Mouse (Mus musculus): Measurements from ENCODE around the gene Efcab3. TPM values are rescaled to one million over a fixed set of nuclear protein-coding genes. Genes with fewer than 3 reads are reported as not detected.
"Not testable (repeated sequence)": the region's sequence is repeated elsewhere in the genome, so short reads cannot be mapped to it uniquely, and the experiment has no call there.

Efcab3 gene
- total RNA-seq (2022): under 1 TPM in 1 of 4 experiments, not detected in 3; 0.96 TPM

GRCm38 (mm10) chr11:105063292-105063691, at the start of gene Efcab3:
TSS of gene Efcab3 (plus strand) at chr11:105063592.
- DNase-seq (ENCODE audit: low spot score in 2 of 2): no peak

DNA sequence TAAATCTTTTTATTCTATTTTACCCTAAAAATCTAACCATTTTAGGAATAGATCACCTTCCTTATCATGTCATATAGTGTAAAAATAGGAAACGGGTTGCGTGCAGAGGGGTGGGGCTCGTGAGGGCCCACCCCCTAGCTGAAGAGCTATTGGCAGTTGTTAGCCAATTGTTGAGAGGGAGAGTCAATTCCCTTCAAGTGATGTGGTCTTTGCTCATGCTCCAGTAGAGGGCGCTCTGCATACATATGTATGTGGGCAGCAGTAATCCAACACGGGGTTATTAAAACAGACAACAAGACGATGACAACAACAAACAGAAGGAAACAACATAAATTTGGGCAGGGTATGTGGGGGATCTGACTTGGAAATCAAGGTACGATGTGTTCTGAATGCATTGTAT, 42.3 kb upstream of the Efcab3 start:
- DNase-seq (ENCODE audit: low spot score in 2 of 2): no peak

DNA sequence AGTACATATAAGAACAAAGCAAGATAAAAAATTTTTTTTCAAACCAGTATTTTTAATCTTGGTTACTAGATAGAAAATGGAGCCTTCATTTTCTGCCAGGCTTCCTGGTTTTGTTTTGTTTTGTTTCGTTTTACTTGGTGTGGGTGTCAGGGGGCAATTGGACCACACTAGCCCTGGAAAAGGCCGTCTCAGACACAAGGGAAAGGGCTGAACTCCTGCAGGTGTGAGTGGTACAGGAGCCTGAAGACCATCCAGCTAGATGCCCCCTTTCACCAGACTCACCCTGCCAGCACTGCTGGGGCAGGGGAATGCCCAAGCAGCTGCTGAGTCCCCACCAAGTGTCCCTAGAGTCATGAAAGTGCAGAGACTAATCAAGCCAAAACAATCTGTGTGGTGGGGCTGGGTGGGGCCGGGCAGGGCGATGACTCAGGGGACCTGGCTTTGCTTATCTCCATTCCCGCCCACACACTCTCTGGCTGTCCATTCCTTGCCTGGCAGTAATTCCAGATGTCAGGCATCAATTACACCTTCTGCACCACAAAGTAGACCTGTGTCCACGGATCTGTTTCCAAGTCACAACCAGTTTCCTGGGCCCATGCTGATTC, 34.5 kb upstream of the Efcab3 start:
- DNase-seq (ENCODE audit: low spot score in 2 of 2): no peak

DNA sequence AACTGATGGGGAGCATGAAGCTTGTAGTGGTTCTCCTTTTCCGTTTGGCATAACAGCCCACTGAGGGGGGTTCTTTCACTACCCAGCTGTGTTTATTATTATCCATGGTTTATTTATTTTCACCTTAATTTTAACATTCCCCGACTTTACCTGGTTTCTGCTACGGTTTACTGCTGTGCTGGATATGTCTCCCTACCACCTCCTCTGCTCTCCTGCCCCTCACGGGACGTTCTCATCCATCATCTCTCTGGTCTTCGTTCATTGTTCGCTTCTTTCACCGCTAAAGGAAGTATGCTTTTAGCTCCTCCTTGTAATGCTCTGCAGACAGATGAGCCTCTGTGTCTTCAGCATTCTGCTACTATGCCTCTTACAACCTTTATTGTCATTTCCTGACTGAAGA, 33.9 kb upstream of the Efcab3 start:
- DNase-seq (ENCODE audit: low spot score in 2 of 2): no peak

DNA sequence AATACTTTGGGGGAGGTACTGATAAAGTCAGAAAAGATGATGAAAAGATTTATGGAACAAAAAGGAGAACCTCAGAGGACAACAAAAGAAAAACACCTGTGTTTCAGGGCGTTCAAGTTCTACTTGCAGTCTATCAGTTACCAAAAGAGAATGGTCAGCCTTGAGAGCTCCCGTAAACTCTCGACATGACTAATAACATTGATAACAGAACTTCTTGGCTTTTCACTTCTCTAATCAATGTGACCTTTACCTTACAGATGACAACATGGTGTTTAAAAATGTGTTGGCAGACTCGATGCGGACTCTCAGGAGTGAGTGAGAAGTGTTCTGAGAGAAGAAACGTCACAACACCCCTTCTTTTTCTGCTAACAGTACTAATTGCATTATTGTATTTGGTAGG, 33.2 kb upstream of the Efcab3 start:
- DNase-seq (ENCODE audit: low spot score in 2 of 2): no peak

- no peak for DNase-seq (ENCODE audit: low spot score in 2 of 2)
Measured at GRCm38 (mm10) chr11:105031103-105031502, 32.3 kb upstream of the Efcab3 start.

DNA sequence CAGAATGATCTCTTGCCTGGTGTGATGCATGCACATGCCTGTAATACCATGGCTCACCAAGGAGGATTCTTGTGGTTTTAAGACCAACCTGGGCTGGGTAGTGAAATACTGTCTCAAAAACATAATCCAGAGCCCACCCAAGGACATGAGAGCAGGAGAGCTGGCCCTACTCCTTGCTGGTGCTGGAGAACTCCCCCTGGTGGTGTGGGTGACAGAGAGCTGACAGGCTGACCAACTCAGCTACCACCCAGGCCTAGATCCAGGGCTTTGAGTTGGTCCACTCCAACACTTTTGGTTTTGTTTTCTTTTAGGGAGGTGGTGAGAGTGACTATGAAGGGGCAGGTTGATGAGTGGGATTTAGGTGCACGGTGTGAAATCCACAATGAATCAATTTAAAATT, 28.3 kb upstream of the Efcab3 start:
- no peak for DNase-seq (ENCODE audit: low spot score in 2 of 2)

DNA sequence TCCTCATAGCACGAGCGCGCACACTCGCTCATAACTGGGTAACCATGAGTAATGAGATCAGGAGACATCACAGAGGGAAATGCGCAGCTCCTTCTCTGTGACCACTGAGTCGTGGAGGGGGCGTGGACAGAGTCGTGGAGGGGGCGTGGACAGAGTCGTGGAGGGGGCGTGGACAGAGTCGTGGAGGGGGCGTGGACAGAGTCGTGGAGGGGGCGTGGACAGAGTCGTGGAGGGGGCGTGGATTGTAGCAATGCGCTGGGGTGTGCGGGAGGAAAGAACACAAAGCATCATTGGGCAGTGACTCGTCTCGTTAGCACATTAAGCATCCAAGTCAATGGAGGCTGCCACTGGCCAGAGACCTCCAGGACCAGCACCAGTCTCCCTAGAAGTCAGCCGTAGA, 49.1 kb downstream of the Efcab3 start:
- not testable (repeated sequence) for DNase-seq (ENCODE audit: low spot score in 2 of 2)

- no peak for DNase-seq (ENCODE audit: low spot score in 2 of 2)
Measured at GRCm38 (mm10) chr11:105117814-105118213, 54.4 kb downstream of the Efcab3 start.

- DNase-seq (ENCODE audit: low spot score in 2 of 2): no peak
Measured at GRCm38 (mm10) chr11:105120551-105121061, 57.2 kb downstream of the Efcab3 start.

- DNase-seq (ENCODE audit: low spot score in 2 of 2): not testable (repeated sequence)
Measured at GRCm38 (mm10) chr11:105121792-105122191, 58.4 kb downstream of the Efcab3 start.

DNA sequence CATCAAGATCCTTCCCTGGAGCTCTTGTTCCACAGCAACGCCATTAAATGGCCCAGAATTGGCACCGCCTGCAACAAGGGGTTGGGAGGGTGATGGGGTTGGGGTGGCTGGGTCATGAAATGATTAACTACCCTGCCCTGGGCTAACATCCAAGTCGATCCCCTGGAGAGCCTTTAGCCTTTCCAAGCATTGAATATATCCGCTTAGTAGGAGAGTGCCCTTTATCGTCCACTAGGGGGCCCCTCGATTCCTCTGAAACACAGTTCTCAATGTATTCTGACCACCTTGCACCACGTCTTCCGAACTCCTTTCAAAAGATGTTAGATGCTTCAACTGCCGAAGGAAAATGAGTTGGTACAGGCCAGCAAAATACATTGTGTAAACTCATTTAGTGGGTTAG, 60.6 kb downstream of the Efcab3 start:
- DNase-seq (ENCODE audit: low spot score in 2 of 2): no peak

DNA sequence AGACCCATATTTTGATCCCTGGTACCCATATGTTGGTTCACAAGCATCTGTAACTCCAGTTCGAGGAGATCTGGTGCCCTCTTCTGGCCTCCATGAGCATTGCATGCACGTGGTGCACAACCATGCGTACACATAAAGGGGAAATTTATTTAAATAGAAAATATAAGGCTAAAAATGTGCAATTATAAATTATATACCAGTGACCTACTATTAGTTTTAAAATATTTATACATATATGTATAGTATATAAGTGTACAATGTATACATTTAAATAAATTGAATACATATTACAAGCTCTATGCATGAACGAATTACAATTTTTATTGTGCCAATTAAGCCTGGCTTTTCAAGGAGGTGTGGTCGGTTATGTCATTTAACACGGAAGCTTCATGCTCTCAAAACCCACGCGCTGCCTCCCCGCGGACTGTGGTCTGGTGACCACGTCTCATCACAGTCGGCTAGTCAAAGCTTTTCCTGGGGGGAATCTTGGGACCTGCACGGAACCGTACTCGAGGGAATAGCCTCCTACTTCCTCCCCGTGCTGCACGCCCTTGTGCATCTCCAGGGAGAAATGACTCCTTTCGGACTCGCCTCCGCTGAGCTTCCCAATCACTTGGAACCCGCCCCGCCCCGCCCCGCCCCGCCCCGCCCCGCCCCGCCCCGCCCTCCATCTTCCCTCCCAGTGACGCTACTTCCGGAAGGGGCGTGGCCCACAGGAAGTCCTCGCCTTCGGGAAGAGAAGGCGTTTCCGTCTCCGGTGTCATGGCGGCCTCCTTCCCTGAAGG, 62.5 kb downstream of the Efcab3 start, which contains the start of gene Mettl2:
TSS of gene Mettl2 (plus strand) at position 691 of the 785 bp plus-strand sequence.
- DNase-seq (ENCODE audit: low spot score in 2 of 2): peak; percentile 66 to 70

GRCm38 (mm10) chr11:105126520-105127029, 63.2 kb downstream of the Efcab3 start:
- DNase-seq (ENCODE audit: low spot score in 2 of 2): no peak

DNA sequence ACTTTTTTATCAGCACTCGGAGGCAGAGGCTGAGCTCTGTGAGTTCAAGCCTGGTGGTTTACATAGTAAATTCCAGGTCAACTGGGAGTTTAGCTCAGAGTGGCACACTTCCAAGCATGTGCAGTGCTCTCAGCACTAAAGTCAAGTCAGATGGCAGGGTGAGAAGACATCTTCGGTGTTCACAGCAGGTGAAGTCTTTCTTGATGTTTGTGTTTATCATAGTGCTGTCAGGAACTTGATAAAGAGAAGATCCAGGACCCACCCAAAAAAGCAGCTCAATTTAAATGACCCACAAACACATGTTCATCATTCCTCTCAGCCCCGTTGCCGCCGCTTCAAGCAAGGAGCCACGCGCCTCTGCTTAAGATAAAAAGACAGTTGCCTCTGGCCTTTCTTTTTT, 72.3 kb downstream of the Efcab3 start:
- DNase-seq (ENCODE audit: low spot score in 2 of 2): no peak

GRCm38 (mm10) chr11:105137255-105137654, 73.9 kb downstream of the Efcab3 start:
- not testable (repeated sequence) for DNase-seq (ENCODE audit: low spot score in 2 of 2)

DNA sequence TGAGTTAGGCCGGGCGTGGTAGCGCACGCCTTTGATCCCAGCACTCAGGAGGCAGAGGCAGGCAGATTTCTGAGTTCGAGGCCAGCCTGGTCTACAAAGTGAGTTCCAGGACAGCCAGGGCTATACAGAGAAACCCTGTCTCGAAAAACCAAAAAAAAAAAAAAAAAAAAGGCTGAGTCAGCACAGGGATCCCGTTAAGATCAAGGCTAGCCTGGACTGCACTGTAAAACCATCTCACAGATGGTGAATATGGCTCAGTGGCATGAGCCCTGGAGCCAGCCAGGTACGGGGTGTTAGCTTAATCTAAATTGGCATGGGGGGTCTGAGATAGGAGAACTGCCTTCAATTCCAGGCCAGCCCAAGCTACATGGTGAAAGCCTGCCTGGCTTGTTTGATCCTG, 77.1 kb downstream of the Efcab3 start:
- not testable (repeated sequence) for DNase-seq (ENCODE audit: low spot score in 2 of 2)

DNA sequence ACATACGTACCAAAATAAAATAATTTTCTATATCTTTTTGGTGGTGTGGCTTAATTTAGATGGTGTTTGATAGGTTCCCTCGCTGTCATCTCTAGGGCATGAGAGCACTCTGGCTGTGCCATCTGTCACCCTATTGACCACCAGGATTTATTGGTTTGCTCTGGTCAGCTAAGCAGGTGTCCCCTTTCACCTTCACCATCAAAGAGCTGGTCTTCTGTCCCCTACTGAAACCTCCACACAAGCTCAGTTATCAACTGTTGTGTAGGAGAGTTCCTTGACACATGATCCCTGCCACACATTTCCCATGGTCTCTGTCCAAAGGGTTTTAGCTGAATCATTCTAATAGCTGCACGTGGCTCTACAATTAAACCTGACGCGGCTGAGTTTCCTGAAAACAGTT, 77.7 kb downstream of the Efcab3 start:
- DNase-seq (ENCODE audit: low spot score in 2 of 2): no peak

DNA sequence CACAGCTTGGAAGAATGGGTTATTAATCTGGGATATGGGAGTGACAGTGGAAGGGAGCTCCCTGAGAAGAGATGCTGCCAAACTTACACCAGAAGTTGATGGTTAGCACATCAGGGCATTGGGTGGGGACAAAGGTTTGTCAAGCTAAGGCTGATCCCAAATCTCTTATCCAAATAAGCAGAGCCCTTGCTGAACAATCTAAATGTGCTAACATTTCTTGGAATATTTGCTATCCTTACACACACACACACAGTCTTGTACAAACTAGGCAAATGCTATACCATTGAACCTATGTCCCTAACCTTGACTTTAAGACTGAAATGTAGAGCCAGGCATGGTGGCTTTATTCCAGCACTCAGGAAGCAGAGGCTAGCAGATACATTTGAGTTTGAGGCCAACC, 80.2 kb downstream of the Efcab3 start:
- no peak for DNase-seq (ENCODE audit: low spot score in 2 of 2)

GRCm38 (mm10) chr11:105144084-105144483, 80.7 kb downstream of the Efcab3 start:
- no peak for DNase-seq (ENCODE audit: low spot score in 2 of 2)

DNA sequence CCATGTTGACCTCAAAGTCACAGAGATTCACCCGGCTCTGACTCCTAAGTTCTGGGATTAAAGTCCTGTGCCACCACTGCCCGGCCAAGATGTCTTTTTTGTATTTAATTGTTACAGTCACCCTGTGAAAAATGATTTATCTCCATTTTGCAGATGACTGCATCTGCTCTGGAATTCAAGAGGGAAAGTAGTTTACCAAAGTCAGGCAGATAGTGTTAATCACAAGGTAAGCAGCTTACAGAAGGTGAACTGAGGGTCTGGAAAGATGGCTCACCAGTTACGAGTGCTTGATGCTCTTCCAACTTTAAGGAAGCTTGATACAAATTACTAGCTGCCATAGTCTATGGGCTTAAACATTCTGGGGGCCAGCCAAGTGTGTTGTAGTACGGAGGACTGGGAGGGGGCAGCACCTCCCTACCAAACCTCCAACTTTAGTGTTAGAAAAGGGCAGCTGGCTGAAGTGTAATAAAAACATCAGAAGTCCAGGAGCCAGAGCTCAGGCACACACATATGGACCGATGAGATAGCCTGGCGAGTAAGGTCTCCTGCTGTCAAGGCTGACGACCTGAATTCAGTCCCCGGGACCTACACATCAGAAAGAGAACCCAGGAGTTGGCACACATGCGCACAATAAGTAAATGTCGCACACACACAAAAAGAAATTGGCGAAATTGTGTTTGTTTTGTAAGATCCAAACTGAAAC, 81.3 kb downstream of the Efcab3 start:
- no peak for DNase-seq (ENCODE audit: low spot score in 2 of 2)

DNA sequence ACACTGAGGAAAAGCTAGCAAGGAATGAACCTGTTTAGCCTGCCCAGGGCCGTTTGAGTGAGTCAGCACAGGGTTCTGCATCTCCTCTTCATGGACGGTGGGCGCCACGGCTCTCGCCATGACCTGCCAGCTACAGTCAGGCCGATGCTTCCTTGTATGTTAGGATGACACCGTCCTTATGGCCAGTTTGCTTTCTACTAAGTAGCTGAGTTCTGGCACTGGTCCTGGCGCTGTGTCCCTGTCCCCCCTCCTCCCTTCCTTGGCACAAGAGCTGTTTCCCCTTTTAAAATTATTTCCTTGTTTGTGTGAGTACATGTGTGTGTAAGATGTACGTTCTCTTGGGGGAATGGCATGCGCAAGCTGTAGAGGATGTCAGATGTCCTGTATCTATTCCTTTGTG, 81.8 kb downstream of the Efcab3 start:
- no peak for DNase-seq (ENCODE audit: low spot score in 2 of 2)

All from layer of hippocampus, adult 8-10 months (tissue).